Mouse (Mus musculus) olfactory bulb, adult 2 months (tissue): ENCODE data around the gene Vwa5b1.

Source experiments
- CTCF ChIP-seq: fragments of 200-500 bp; IDR thresholded peaks from 2 replicates; pipeline ENCODE4 v1.5.1; 2012; ENCODE audit warnings: low read depth, mild to moderate bottlenecking, low read length, moderate library complexity; ENCODE audit not compliant: insufficient read depth
- POLR2A ChIP-seq: fragments of 200-500 bp; IDR thresholded peaks from 2 replicates; pipeline ENCODE4 v1.6.1; 2012; ENCODE audit warnings: mild to moderate bottlenecking, low read depth, low read length, moderate library complexity; ENCODE audit not compliant: insufficient read depth

GRCm38 (mm10) chr4:138628256-138628655 is 7.4 kb downstream of the Vwa5b1 start:
- TF ChIP-seq CTCF (no peak), POLR2A (no peak)
